Mouse (Mus musculus): ENCODE results near the gene Gskip. TPM values are rescaled to one million over a fixed set of nuclear protein-coding genes. Genes with fewer than 3 reads are reported as not detected.

The Gskip gene
- polyA plus RNA-seq, 1 experiment from 2014 or later, result 34.0 TPM

Other genes with a start within 250 kb of the Gskip start
- 1.4 and 2.0 TPM in 2 replicates for gene D430019H16Rik, start 231.0 kb upstream of the Gskip start, polyA plus RNA-seq (2015; fragmentation: Nextera tagmentation; extraction: Ambion mirVana)
- gene Bdkrb2, start 121.6 kb upstream of the Gskip start, polyA plus RNA-seq (2015; fragmentation: Nextera tagmentation; extraction: Ambion mirVana), result 3.8 and 4.6 TPM in 2 replicates
- gene Bdkrb1, start 81.7 kb upstream of the Gskip start, polyA plus RNA-seq (2015; fragmentation: Nextera tagmentation; extraction: Ambion mirVana), result 0.35 TPM in 1 of 2 replicates, not detected in the other
- 12.9 and 13.6 TPM in 2 replicates for gene Atg2b, start 382 bp downstream of the Gskip start, polyA plus RNA-seq (2015; fragmentation: Nextera tagmentation; extraction: Ambion mirVana)
- 0.07 and 0.09 TPM in 2 replicates for gene Ak7, start 21.1 kb downstream of the Gskip start, polyA plus RNA-seq (2015; fragmentation: Nextera tagmentation; extraction: Ambion mirVana)
- gene Papola, start 99.9 kb downstream of the Gskip start, polyA plus RNA-seq (2015; fragmentation: Nextera tagmentation; extraction: Ambion mirVana), result 184 and 185 TPM in 2 replicates